Mouse (Mus musculus): ENCODE measurements around the gene Pkig.

DNA sequence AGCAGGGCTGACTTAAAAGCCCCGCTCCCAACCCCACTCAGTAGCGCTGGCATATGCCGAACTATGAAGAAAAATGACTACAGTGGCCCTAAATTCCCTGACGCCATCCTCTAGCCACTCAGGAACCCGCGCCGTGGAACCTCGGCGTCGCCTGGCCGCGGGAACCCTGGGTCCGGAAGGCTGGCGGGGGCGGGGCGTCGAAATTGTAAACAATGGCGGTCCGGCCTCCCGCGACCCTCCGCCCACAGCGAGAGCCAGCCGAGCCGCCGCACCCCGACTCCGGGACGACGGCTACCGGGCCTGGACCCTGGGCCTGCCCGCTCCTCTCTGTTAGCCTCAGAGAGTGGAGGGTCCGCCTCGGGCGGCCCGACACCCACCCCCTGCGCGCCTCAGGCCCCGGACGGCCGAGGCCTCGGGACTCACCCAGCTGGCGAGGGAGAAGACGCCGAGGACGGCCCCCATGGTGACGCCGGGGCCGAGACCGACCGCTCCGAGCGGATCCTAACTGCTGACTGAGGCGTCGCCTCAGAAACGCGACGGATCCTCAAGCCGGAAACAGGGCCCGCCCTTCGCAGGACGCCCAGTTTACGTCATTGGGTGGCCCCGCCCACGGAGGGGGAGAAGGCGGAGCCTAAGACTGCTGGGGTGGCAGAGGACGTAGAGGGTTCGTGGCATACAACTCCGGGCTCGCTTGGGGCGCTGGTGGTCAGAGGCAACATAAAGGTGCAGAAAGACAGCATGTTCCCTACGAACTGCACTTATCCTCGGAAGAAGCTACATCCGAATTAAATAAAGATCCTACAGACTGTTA lies 13.4 kb upstream of the Pkig start, which contains the start of gene Serinc3:
- TF ChIP-seq CTCF (IDR thresholded peaks at IDR 0.05; ENCODE audit: borderline replicate concordance, insufficient read depth, low read depth, low read length) (peak; percentile 64), POLR2A (IDR thresholded peaks at IDR 0.05; ENCODE audit: borderline replicate concordance, insufficient read depth, low read length) (peak; percentile 98)

Data from cerebellum, adult 2 months (tissue).